Mouse (Mus musculus) bone marrow, adult 2 months (tissue): ENCODE data around the gene E130114P18Rik.

Source experiments
- CTCF ChIP-seq: fragments of 200-500 bp; IDR thresholded peaks from 2 replicates; pipeline ENCODE4 v1.5.1; 2011; ENCODE audit warnings: low read length, control low read depth; ENCODE audit not compliant: control insufficient read depth, insufficient read depth
- POLR2A ChIP-seq: fragments of 200-500 bp; IDR thresholded peaks from 2 replicates; pipeline ENCODE4 v1.6.1; 2011; ENCODE audit warnings: low read depth, mild to moderate bottlenecking, control low read depth, low read length, borderline replicate concordance; ENCODE audit not compliant: control insufficient read depth

- TF ChIP-seq CTCF (no peak), POLR2A (no peak)
These were observed 151.7 kb downstream of the E130114P18Rik start for GRCm38 (mm10) chr4:97626002-97626720.
